Mouse (Mus musculus) hindbrain, embryonic 12.5 days (tissue): ENCODE data around the gene Esrra. TPM values are rescaled to one million over a fixed set of nuclear protein-coding genes. Genes with fewer than 3 reads are reported as not detected.

ENCODE experiments used
- ATAC-seq: fragments of 200-750 bp; cut with Nextera tagmentation; 2 replicates; pipeline ENCODE4 v1.8.0; 2017; ENCODE audit warnings: moderate TSS enrichment; ENCODE audit not compliant: low FRiP score
- H3K27ac ChIP-seq: fragments of 300-500 bp; sonication (generic); 2 replicates; pipeline ENCODE4 v1.5.1; 2016; ENCODE audit warnings: mild to moderate bottlenecking
- H3K27me3 ChIP-seq: fragments of 300-500 bp; sonication (generic); 2 replicates; pipeline ENCODE4 v1.6.1; 2016; ENCODE audit warnings: mild to moderate bottlenecking
- H3K36me3 ChIP-seq: fragments of 300-500 bp; sonication (generic); 2 replicates; pipeline ENCODE4 v1.6.1; 2016; ENCODE audit warnings: mild to moderate bottlenecking
- H3K4me1 ChIP-seq: fragments of 300-500 bp; sonication (generic); 2 replicates; pipeline ENCODE4 v1.6.1; 2016
- H3K4me2 ChIP-seq: fragments of 300-500 bp; sonication (generic); replicated peaks from 2 replicates; pipeline ENCODE4 v1.6.1; 2016; ENCODE audit warnings: mild to moderate bottlenecking
- H3K4me3 ChIP-seq: fragments of 300-500 bp; sonication (generic); 2 replicates; pipeline ENCODE4 v1.5.1; 2016; ENCODE audit warnings: mild to moderate bottlenecking
- H3K9ac ChIP-seq: fragments of 300-500 bp; sonication (generic); 2 replicates; pipeline ENCODE4 v1.6.1; 2016; ENCODE audit warnings: mild to moderate bottlenecking, moderate library complexity
- H3K9me3 ChIP-seq: fragments of 300-500 bp; sonication (generic); replicated peaks from 2 replicates; pipeline ENCODE4 v1.6.1; 2016; ENCODE audit warnings: mild to moderate bottlenecking
- WGBS: fragments of 180-500 bp; shearing (Covaris S2); methylation state at CpG from one replicate; pipeline ENCODE4 v1.1.7; 2016; 5-methylcytosine and 5-hydroxymethylcytosine counted together
- polyA plus RNA-seq: library from polyadenylated mRNA; unstranded; fragments of >200 nt; fragmentation: Nextera tagmentation; extraction: Ambion mirVana; gene quantifications from 2 replicates; pipeline ENCODE4 v1.2.1, GENCODE M21; 2016

Esrra gene
- polyA plus RNA-seq, 1 experiment from 2014 or later, result 16.6 TPM

DNA sequence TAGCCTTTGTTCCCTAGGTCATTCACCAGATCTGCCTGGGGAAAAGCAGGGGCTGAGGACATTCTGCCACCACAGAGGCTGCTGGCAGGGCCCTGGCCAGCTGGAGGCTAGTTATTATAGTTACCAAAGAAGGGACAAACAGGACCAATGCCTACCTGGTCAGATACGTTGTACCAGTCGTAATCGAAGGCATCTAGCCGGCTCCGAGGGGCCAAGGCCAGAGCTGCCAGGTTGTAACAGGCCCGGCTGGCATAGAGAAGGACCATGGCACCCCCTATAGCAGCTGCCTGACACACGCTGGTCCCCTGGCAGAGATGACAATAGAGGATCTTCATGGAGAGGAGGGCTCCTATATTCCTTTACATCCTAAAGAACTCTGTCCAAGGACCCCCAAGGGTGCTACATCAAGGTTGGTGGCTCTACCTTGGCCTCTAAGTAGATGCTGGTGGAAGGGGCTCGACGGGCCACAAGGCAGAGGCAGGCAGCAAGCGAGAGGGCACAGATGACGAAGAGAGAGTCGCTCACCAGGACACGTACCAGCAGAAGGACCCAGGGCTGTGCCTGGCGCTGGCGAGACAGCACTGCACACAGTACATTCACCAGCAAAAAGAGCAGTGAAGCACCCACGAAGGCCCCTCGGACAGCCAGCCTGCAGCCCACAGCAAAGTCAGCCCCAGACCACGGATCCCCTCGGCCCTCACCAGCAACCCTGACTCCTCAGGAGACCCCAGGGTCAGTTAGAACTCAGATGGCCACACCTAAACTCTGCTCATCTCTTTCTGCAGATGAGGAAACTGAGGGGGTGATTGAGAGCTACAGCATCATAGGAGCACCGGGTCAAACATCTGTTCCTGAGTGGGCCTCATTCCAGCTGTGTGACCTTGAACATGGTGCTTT, 17.7 kb upstream of the Esrra start:
- Histone ChIP-seq H3K36me3 (no peaks in the 10 kb centered on the region), H3K9me3 (no peaks in the 10 kb centered on the region), H3K4me3 (no peak overlapping the region), H3K9ac (peak overlapping the region; percentile 38), H3K27me3 (peaks cover 24% of the 10 kb centered on the region), H3K27ac (no peak overlapping the region), H3K4me2 (peak overlapping the region; percentile 99), H3K4me1 (peaks cover 35% of the 10 kb centered on the region)
- 86% methylated on average over 20 of the region's 20 CpGs for WGBS
- no peak for ATAC-seq

DNA sequence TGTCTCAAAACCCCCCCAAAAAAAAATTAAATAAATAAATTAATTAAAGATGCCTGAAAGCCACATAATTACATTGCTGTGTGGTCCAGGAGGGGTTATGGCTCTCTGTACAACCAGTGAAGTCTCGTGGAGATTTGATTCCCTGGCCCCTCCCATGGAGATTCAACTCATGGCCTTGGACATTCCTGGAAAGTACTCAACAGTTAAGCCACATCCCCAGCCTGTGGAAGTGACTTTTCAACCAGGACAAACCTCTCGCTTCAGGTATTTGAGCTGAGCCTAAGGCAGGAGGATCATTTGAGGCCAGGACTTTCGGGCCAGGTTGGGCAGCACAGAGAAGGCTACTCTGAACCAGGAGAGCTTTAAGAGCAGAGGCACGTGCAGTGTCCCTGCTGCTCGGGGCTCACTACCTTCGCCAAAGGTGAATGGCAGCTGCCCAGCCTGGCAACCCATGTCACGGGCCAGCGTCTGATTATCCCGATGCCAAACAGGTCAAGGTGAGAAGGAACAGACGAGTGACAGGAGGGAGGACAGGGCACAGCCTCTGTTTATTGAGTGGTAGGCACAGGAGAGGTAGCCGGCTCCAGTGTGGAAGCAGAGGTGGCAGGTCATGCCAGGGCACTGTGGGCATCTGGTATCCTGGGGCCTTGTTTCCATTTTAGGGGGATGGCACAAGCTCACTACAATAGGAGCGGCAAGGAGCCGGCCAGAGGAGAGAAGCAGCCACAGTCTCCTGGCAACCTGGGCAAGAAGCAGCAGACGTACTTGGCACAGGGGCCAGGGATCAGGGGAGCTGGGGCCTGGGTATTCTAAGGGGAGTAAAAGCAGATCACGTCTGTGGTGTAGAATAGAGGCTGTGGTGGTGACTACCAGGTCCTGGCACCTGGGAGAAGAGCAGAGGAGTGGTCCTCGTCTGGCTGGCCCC, 16.2 kb upstream of the Esrra start:
- H3K4me3 ChIP-seq, result no peak overlapping the region
- no peak for ATAC-seq
- H3K27ac ChIP-seq, result no peak overlapping the region
- H3K4me1 ChIP-seq, result peaks cover 43% of the 10 kb centered on the region
- no peaks in the 10 kb centered on the region for H3K9me3 ChIP-seq
- H3K9ac ChIP-seq, result no peak overlapping the region
- no peak overlapping the region for H3K4me2 ChIP-seq
- H3K27me3 ChIP-seq, result peaks cover 39% of the 10 kb centered on the region
- 77% methylated on average over 16 of the region's 16 CpGs for WGBS
- H3K36me3 ChIP-seq, result no peaks in the 10 kb centered on the region

DNA sequence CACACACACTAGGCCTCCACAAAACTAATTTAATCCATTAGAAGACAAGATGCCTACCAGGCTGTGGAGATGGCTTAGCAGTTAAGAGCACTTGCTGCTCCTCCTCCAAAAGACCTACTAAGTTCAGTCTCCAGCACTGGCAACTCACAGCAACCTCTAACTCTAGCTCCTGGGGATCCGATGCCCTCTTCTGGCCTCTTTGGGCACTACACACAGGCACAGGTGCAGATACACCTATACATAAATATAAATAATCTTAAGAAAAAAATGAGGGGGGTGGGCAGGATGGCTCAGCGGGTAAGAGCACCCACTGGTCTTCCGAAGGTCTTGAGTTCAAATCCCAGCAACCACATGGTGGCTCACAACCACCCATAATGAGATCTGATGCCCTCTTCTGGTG, 14.7 kb upstream of the Esrra start:
- ATAC-seq, result no peak
- Histone ChIP-seq H3K27me3 (peaks cover 54% of the 10 kb centered on the region), H3K27ac (no peak overlapping the region), H3K4me3 (no peak overlapping the region), H3K9ac (no peak overlapping the region), H3K4me1 (peaks cover 40% of the 10 kb centered on the region), H3K36me3 (no peaks in the 10 kb centered on the region), H3K9me3 (no peaks in the 10 kb centered on the region), H3K4me2 (no peak overlapping the region)
- WGBS, result 19% methylated on average over 3 of the region's 3 CpGs

DNA sequence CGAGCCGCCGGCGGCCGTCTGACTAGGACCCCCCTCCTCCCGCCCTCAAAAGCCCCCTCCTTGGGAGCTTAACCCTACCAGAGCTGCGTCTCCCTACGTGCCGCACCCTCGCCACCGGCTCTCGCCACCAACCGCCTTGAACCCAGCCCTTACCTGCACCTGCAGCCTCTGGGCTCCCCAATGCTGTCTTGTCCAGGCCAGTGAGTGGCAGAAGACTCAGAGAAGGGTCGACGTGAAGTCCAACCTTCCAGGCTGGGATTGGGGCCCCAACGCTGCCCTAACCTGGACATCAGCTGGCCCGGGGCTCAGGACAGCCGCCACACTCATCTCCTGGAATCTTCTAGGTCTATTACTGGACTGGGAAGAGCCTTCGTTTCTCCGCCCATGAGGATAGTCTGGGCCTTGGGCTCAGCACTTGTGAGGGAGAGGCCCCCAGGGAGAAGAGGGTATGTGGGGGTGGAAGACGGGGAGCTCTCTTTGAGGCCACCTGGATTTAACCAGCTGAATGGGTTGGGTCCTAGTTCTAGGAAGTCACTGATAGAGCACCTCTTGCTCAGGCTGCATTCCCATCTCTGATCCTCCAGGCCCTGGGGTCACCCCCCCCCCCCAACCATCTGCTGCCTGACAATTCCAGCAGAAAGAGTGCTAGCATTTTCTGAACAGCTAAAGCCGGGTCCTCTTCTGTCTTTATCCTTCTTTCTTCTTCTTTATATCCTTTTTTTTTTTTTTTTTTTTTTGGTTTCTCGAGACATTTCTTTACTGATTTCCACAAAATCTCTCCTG, 12.8 kb upstream of the Esrra start, which contains the start of gene Kcnk4:
TSS of gene Kcnk4 (minus strand) at position 321 of the 783 bp plus-strand sequence.
- Histone ChIP-seq H3K9ac (peak within 1 kb of the TSS; percentile 56), H3K4me3 (peak within 1 kb of the TSS; percentile 32), H3K9me3 (no peaks in the 10 kb centered on the region), H3K4me2 (peak within 1 kb of the TSS; percentile 54), H3K27me3 (peaks cover 70% of the 10 kb centered on the region), H3K27ac (no peak within 1 kb of the TSS), H3K4me1 (peaks cover 23% of the 10 kb centered on the region), H3K36me3 (no peaks in the 10 kb centered on the region)
- ATAC-seq, result peak; percentile 10; the same call in 1 of the 2 replicates
- 8% methylated on average over 23 of the region's 23 CpGs for WGBS

DNA sequence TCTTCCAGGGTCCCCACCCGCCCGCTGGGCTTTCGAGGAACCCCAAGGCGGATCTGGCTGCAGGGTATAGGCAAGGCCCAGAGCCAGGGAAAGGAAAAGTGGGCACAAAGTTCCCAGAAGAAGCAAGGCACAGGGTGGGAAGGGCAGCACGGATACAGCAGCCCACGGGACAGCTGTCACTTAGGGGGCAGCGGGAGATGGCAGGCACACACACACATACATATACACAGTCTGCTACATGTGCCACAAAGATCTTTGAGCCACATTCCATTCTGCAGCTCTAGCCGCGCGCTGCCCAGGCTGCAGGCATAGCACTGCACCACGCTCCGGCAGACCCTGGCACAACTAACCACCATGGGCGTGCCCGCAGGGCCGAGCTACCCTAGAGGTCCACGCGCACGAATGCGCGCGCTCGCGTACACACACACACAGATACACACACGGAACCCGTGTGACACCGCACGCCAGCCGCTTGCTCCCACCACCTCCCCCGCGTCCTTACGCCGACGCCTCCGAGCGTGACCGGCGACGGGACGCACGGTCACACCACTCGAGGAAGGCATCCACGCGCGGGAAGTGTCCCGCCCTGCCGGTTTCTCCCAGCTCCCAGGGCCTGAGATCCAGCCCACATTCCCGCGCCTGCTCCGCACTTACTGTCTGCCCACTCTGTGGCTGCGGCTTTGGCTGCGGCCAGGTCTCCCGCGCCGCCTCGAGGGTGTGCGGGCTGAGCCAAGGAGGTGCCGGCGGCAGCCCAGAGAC, 12.0 kb upstream of the Esrra start:
- H3K4me1 ChIP-seq, result peaks cover 17% of the 10 kb centered on the region
- peak; percentile 49 for ATAC-seq
- peaks cover 78% of the 10 kb centered on the region for H3K27me3 ChIP-seq
- WGBS, result 6% methylated on average over 56 of the region's 58 CpGs
- peak overlapping the region; percentile 56 for H3K9ac ChIP-seq
- H3K4me3 ChIP-seq, result peak overlapping the region; percentile 32
- H3K9me3 ChIP-seq, result no peaks in the 10 kb centered on the region
- H3K36me3 ChIP-seq, result no peaks in the 10 kb centered on the region
- H3K4me2 ChIP-seq, result peak overlapping the region; percentile 54
- H3K27ac ChIP-seq, result no peak overlapping the region

DNA sequence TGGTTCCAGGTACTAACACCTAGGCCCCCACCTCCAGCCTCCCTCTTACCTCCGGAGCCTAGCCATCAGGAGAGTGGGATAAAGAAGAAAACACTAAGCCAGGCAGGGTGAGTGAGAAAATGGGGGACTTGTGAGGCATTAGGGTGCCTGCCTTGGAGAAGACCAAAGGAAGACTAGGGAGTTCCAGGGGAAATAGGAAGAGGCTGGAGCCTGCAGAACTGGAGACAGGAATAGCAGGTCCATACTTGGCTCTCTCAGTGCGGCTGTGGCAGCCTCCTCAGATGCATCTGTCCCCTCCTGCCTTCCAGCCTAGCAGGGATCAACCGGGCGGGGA, 11.5 kb upstream of the Esrra start:
- WGBS, result 18% methylated on average over 4 of the region's 4 CpGs
- Histone ChIP-seq H3K4me2 (no peak overlapping the region), H3K9ac (no peak overlapping the region), H3K27ac (no peak overlapping the region), H3K4me3 (0 out of 2 replicates have a peak overlapping the region, but pooled peaks have one; percentile 32), H3K9me3 (no peaks in the 10 kb centered on the region), H3K4me1 (peaks cover 15% of the 10 kb centered on the region), H3K36me3 (no peaks in the 10 kb centered on the region), H3K27me3 (peaks cover 82% of the 10 kb centered on the region)
- ATAC-seq, result no peak

DNA sequence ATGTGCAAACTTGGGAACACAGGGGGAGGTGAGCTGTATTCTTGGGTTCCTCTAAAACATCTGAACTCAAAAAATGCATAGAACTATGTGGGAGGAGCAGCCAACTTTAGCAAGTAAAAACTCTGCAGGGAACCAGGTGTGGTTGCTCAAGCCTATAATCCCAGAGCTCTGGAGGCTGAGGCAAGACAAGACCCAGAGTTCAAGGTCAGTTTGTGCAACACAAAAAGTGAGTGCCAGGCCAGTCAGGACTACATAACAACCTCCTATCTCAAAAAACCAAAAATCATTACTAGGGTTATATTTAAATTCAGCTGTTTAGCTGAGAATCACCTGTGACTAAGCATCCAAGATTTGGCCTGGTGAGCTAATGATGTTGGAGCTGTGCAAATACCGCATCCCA, 10.4 kb upstream of the Esrra start:
- Histone ChIP-seq H3K9me3 (no peaks in the 10 kb centered on the region), H3K4me2 (no peak overlapping the region), H3K27ac (no peak overlapping the region), H3K9ac (no peak overlapping the region), H3K4me1 (peaks cover 14% of the 10 kb centered on the region), H3K27me3 (peaks cover 92% of the 10 kb centered on the region), H3K36me3 (no peaks in the 10 kb centered on the region), H3K4me3 (no peak overlapping the region)
- no peak for ATAC-seq
- WGBS, result 43% methylated on average over 1 of the region's 1 CpGs

DNA sequence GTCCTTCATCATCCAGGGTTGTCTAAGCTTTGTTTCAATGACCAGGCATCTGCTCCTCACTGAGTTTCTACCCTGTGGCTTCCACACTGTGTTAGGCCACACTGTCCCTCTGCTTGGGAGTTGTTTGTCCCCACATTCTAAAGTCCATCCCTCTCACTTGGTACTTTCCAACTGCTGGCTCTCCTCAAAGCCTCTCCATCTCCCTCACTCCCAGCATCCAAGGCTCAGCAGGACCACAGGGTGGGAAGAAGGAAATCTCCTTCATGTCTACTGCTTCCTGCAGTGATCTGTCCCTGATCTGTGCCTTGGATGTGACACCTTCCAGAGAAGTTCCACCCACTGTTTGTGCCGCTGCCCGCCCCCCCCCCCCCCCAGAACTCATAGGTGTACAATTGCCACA, 9.4 kb upstream of the Esrra start:
- no peak overlapping the region for H3K4me2 ChIP-seq
- ATAC-seq, result no peak
- H3K4me3 ChIP-seq, result no peak overlapping the region
- H3K9ac ChIP-seq, result no peak overlapping the region
- no peak overlapping the region for H3K27ac ChIP-seq
- no peaks in the 10 kb centered on the region for H3K36me3 ChIP-seq
- H3K4me1 ChIP-seq, result peaks cover 21% of the 10 kb centered on the region
- 0% methylated on average over 2 of the region's 2 CpGs for WGBS
- peaks cover 97% of the 10 kb centered on the region for H3K27me3 ChIP-seq
- no peaks in the 10 kb centered on the region for H3K9me3 ChIP-seq

DNA sequence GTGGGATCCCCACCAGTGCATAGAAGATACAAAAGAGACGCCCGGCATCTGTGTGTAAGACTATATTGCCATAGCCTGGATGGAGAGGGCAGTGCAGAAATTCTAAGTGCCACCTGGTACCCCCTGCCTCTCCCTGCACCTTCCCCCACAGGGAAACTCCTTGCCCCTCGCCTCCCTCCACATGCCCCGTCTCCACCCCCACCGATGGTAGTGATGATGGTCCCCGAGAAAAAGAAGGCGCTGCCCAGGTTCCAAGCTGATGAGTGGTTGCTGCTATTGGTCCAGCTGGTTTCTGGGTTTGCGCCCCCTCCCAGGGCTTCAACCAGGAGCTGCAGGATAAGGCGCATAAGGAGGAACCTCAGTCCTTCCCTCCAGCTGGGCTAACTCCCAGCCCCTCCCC, 6.5 kb upstream of the Esrra start:
- no peak for ATAC-seq
- Histone ChIP-seq H3K27me3 (peaks cover 95% of the 10 kb centered on the region), H3K4me1 (peaks cover 17% of the 10 kb centered on the region), H3K9ac (no peak overlapping the region), H3K4me3 (no peak overlapping the region), H3K4me2 (no peak overlapping the region), H3K9me3 (no peaks in the 10 kb centered on the region), H3K36me3 (no peaks in the 10 kb centered on the region), H3K27ac (no peak overlapping the region)
- 14% methylated on average over 9 of the region's 9 CpGs for WGBS

DNA sequence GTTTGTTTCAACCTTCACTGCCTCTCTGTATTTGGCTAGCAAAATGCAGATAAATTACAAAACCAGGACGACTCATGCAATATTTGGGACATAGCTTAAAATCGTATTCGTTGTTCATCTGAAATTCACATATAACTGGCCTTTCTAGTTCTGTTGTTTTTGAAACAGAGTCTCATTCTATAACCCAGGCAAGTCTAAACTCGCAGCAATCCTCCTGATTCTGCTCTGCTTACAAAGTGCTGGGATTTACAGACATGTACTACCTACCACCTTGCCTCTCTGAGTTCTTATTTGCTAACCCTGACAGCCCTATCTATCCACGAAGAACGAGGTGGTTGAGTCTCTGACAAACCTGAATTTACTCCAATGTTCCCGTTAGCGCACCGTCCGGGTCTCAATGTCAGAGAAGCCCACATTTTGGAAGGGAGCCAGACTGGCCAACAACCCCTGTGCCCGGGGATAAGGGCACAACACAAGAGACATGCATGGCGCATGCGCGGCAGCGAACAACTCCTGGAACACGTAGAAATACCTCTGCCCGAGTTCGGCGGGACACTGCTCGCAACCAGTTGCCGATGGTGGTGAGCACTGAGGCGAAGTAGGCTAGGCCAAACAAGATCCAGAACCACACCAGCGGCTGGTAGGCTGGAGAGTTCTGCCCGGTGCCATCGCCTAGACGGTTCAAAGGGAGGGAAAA, 5.1 kb upstream of the Esrra start:
- Histone ChIP-seq H3K27me3 (peaks cover 90% of the 10 kb centered on the region), H3K4me2 (peak overlapping the region; percentile 38), H3K4me1 (peaks cover 25% of the 10 kb centered on the region), H3K9ac (no peak overlapping the region), H3K27ac (no peak overlapping the region), H3K9me3 (no peaks in the 10 kb centered on the region), H3K4me3 (peak overlapping the region; percentile 22), H3K36me3 (no peaks in the 10 kb centered on the region)
- ATAC-seq, result no peak
- 12% methylated on average over 26 of the region's 26 CpGs for WGBS
